Mouse (Mus musculus) left cerebral cortex, adult 9 months (tissue): Measurements from ENCODE around the gene Ramp2.

Experiments
- DNase-seq, 2 experiments: peaks; one replicate each; pipeline ENCODE4 v3.0.0; 2022; ENCODE audit warnings: low spot score in 2 of 2

Gene Ramp2

DNA sequence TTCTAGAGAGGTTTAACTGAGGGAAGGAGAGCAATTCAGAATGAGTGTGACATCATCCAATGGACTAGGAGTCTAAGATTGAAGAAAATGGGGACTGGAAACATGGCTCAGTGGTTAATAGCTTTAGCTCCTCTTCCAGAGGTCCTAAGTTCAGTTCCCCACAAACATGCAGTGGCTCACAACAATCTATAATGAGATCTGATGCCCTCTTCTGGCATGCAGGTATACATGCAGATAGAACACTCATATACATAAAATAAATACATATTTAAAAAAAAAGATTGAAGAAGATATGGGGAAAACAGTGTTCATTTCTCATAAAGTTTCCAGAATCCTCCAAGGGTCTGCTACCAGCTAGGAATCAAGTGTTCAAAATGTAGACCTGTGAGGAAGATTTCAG, 10.4 kb upstream of the Ramp2 start:
- no peak for DNase-seq

DNA sequence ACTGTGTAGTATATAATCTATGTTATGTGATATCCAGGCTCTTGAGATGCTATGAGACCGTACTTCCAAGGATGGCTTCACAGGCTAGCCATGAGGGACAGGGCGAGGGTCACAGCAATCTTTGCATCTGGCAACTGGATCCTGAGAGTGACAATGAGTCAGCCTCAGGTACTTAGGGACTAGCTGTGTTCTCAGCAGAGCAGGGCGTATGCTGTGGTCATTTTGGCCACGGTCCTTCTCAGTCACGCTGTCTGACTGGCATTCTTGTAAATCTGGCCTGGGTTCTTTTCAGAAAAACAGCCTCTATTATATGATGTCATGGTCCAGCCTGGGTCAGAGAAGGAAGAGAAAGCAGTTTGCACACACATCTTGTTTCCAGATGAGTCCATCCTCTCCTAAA, 9.0 kb upstream of the Ramp2 start:
- no peak for DNase-seq

DNA sequence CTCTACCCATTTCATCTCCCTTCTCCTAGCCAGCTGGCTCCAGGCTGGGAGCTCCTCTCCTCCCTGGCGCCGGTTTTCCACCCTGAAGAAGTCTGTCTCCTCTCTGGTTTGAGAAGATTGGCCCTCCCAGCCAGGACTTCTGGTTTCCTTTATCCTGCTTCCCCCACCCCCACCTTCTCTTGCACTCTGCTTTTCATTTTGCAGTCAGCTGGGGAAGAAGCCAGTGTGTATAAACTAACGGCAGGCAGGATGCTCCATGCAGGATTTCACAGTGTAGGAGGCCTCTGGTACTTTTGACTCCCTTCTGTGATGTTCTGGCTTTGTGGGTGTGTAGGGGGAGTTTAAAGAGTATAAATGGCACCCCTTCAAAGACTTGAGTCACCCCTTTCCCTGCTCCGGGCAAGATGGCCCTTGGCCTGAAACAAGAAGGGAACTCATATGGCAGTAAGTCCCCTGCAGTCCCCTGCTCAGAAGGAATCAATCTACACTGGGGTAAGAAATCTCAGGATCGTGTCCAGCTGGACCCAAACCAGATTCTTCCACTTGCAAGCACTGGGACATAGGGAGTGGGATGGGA, 7.7 kb upstream of the Ramp2 start:
- DNase-seq: peak in 1 of 2 experiments; percentile 32

DNA sequence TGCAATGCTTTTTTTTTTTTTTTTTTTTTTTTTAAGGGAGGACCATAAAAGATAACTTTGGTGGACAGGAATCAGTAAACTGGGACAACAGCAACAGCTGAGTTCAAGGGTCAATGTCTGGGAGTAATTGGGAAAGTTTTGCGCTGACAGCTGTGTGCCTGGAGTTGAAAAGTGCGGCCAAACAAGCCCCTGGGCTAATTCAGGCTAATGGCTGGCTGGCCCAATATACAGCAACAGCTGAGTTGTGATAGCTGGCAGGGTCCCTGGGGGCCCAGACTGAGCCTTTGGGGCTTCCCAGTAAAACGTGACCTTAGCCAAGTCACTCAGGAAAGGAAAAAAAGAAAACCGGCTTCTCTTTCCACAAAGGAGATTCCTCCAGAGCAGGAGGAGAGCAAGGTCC, 757 bp upstream of the Ramp2 start:
- DNase-seq: no peak

DNA sequence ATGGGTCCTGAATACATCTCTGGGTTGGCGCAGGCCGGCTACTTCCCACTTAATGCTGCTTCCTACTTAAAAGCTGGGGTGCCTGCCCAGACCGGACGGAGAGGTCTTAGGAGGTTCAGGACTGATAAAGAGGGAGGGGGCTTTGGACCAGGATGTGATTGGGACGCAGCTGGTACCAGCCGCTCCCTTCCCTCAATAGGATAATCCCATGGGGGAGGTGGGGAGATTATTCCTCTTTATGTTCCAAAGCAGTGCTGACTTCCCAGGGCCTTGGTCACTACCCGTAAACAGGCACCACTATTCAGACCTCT, 829 bp downstream of the Ramp2 start:
- DNase-seq: no peak

DNA sequence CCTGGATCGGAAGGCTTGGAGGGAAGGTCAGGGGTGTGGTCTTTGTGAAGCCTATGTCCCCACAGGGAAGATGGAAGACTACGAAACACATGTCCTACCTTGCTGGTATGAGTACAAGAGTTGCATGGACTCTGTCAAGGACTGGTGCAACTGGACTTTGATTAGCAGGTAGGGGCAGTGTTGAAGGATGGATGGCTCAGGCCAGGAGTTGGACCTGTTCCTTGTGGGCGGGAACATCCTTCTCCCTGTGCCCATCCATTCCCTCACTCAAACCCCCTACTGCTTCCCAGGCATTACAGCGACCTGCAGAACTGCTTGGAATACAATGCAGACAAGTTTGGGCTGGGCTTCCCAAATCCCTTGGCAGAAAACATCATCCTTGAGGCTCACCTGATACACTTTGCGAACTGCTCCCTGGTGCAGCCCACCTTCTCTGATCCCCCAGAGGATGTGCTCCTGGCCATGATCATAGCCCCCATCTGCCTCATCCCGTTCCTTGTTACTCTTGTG, 1.7 kb downstream of the Ramp2 start:
- DNase-seq: no peak

DNA sequence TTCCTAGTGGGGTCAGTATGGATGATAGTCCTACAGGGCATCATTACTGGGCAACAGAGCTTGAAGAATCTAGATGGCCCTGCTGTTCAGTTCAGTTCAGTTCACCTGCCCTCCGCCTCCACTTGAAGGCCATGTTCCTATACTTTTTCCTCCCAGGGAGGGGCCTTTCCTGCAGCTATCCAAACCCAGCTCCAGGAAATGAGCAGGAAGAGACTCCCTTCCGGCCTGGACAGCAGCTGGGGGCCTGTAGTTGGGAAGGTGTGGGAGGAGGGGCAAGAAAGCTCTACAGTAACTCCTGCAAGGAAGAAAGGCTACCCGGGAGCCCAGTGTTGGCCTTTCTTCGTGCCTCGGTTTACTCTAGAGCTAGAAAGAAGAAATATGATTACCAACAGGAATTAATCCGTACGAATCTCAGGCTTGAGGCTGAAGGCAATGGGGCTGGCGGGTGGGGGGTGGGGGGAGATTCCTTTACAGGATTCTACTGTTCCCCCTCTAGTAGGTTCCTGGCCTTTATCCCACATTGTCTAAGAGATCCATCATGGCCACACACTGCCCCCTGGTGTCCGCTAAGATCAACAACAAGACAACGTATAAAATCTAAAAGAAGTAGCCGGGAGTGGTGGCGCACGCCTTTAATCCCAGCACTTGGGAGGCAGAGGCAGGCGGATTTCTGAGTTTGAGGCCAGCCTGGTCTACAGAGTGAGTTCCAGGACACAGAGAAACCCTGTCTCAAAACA, 2.6 kb downstream of the Ramp2 start:
- peak in 1 of 2 experiments; percentile 58 for DNase-seq

DNA sequence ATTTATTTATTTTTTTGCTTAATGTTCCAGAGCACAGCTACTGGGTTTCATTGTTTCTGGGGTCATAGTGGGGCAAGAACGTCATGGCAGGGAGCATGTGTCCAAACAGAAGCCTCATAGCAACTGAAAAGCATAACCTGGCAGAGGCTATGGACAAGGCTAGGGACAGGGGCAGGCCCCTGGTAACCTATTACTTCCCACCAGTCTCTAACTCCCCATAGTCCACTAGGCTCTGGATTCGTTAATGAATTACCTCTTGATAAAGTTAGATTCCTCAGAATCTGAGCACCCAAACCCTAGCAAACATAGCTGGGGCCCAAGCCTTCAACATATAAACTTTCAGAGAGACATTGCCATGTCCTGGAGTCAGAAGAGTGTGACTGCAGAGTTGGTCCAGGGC, 5.2 kb downstream of the Ramp2 start:
- no peak for DNase-seq

DNA sequence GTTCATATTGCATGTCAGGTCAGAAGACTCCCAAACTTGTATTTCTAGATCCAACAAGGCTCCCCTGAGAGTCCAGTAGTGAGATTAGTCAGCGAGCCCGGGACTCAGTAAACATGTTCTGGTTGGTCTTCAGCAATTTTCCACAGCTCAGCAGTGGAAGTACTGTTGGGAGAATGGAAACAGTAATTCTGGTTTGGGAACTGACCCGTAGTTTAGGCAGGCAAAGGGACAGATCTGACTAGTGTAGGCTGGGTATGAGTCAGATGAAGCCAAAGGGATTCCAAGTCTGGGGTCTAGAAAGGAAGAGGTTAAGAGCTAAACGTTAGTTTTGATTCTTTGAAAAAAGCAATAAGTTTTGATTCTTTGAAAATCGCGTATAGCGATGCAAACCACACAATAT, 7.1 kb downstream of the Ramp2 start:
- no peak for DNase-seq

DNA sequence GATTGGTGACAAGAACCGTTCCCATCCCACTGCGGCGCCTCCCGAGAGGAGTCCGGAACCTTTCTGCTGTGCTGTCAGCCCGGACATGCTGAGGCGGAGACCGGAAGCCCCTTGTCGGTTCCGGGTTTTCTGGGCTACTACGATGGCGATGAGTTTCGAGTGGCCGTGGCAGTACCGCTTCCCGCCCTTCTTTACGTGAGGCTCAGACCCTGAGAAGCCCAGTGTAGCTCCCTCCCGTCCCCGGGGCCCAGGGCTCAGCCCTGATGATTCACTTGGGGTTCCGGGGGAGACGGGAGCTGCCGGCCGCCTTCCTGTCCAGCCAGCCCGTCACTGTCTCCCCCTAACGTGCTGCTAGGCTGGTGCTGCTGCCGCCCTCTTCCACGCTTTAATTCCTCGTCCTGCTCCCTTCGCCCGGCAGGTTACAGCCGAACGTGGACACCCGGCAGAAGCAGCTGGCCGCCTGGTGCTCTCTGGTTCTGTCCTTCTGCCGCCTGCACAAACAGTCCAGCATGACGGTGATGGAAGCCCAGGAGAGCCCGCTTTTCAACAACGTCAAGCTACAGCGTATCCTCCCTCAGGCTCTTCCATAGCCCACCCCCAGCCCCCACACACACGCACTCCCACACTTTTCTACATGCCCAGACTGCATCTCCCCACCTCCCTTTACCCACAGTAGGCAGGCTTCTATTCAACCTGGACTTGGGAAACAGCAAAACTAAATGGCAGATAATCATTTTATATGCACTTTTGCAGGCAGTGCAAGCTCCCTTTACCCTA, 8.0 kb downstream of the Ramp2 start, which contains the start of gene Vps25:
TSS of gene Vps25 (plus strand) at position 95 of the 777 bp plus-strand sequence.
- DNase-seq: peak in 1 of 2 experiments; percentile 84

DNA sequence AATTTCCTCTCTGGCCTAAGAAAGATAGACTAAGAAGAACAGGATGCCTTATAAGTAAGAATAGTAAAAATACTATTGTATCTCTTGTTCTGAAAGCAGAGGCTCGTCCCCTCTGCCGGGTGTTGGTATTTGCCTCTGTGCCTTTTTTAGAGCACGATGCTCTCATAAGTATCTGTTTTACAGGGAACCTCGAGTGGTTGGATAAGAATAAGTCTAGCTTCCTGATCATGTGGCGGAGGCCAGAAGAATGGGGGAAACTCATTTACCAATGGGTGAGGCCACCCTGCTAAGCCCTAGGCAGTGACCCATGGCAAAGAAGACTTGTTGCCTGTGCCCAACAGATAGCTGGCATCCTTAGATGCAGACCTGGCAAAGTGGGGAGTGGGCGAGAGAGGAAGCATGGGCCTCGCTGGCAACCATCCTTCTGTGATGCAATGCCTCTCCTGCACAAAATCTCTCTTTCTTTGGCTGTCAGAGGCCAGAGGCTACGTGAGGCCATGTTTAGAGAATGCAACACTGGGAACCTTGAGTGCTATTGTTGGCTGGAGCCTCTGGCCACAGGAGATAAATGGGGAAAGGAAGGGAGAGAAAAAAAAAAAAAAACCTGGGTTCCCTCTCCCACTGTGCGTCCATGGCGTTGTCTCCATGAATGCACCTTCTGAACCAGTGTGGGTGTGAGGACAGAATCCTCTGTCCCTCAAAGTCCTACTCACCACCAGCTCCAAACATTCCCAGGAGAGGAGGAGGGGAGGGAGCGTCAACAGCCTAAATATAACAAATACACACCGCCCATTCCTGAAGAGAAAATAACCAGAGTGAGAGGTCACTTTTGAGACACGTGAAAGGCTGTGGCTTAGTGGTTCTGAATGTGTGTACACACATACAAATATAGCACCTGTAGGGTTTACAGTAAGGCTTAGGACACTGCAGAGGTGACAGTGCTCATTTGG, 10.3 kb downstream of the Ramp2 start:
- no peak for DNase-seq

DNA sequence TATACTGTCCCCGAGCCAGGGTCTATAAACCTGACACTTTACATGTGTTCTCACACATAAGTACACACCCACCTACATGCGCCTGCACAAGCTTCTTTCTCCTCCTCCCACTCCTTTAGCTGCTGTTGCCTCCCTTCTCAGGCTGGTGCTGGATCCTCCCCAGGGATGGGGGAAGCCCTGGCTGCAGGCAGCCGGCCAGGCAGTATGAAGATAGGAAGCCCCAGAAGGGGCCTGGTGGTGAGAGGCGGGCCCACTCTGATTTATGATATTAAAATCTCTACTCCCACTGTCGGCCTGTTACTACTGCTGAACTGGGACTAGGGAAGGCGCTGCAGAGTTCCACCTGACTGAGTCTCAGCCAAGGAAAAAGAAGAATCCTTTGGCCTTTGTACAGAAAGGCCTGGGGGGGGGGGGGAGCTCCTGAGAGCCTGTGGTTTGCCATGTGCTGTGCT, 13.5 kb downstream of the Ramp2 start:
- DNase-seq: peak; percentile 55 to 79

DNA sequence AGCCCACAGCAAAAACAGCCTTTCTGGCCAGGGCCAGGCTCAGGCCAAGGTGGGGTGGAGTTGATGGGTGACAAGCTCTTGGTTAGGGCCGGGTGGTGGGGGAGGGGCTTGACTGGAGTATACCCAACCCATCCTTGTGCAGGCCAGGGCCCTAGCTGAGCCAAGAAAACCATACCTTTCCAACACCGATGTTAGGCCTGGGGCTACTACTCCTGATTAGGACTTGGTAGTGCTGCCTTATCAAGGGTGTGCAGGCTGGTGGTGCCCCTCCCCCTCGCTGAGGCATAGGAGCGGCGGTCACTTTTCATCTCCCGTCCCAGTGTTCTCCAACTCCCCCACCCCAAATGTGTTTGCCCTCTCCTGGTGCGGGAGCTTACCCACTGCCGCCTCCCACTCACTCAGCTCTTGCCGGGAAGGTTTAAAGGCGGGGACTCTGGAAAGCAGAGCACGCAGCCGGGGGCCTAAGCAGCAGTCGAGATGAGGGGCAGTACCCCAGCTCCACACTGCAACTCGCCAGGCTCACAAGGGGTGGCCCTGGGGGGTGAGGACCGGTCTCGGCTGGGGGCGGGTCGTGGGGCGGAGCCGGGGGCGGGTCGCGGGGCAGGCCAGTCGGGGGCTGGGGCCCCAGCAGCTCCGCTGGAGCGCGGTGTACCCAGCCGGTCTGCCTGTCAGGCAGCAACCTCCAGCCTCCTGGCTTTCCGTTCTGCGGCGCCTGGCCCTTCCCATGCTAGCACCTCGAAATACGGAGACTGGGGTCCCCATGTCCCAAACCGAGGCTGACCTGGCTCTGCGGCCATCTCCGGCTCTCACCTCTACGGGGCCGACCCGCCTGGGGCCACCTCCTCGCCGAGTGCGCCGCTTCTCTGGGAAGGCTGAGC, 14.4 kb downstream of the Ramp2 start, which contains the start of gene Wnk4:
TSS of gene Wnk4 (plus strand) at position 620 of the 878 bp plus-strand sequence.
- DNase-seq: no peak

DNA sequence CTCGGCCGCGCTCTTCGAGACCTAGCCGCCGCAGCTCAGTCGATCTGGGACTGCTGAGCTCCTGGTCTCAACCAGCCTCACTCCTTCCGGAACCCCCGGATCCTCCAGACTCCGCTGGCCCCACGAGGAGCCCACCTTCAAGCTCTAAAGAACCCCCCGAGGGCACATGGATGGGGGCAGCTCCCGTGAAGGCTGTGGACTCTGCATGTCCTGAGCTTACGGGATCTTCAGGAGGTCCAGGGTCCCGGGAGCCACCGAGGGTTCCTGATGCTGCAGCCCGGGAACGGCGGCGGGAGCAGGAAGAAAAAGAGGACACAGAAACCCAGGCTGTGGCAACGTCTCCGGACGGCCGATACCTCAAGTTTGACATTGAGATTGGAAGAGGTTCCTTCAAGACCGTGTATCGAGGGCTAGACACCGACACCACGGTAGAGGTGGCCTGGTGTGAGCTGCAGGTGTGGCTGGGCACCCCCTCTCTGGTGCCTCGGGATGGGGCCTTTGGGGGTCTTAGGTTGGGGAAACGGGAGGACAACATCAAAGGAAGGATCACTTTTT, 15.1 kb downstream of the Ramp2 start:
- DNase-seq: no peak

DNA sequence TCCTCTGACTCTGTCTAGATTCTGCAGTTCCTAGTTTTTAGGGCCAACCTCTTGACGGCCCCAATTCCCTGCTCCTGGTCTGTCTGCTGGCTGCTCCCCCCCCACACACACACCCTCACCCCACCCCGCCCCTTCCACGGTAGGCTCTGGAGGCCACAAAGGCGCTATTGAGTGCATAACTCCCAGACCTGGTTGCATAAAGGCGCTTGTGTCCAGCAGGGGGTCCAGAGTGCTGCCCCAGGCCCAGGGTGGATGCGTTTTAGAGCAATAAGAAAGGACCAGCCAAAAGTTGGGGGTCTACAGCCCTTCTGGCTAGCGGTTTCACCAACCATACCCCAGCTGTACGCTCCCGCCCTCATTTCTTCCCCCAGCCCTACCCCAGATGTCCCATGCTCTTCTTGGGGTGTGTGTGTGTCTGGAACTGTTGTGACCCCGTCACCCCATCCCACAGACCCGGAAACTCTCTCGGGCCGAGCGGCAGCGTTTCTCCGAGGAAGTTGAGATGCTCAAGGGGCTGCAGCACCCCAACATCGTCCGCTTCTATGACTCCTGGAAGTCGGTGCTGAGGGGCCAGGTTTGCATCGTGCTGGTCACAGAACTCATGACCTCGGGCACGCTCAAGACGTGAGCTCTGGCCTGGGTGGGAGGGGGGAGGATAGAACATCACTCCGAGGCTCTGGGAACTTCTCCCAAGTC, 16.6 kb downstream of the Ramp2 start:
- no peak for DNase-seq

DNA sequence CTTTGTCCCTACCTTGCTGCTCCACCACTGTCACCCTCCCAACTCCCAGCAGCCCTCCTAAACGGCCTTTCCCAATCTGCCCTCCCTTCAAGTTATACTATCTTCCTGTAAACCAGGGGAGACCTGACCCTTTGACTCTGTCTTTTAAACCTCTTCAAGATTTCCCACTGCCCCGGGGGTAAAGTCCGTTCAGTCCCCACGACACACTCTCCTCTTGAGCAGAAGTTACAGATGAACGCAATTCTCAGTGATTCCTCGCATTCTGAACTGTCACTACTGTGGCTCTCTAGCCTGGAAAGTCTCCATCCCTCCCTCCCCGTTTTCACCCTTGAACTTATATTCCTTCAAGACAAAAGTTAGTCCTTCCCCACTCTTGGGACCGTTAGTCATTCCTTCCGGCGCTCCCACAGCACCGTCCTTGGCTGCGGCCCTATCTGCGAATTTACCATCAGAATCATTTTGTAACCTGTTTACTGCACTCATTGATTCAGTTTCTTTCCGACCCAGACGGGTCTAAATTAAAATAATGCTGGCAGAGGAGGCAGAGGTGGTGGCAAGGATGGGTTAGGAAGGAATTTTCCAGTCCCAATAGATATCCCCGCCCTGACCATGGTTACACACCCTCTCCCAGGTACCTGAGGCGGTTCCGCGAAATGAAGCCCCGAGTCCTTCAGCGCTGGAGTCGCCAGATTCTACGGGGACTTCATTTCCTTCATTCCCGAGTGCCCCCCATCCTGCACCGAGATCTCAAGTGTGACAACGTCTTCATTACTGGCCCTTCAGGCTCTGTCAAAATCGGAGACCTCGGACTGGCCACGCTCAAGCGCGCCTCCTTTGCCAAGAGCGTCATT, 17.5 kb downstream of the Ramp2 start:
- DNase-seq: no peak

DNA sequence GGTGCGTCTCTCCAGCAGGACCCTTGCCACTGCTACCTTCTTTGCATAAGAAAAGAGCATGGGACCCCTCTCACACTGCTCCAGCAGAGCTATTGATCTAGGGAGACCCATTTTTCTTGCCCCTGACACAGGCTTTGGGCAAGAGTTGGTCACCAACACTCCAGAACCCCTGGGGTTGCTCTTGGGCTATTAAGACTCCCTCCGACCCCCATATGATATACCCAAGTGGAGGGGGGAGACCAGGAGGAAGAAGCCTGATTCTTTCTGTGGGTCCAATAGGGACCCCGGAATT, 18.1 kb downstream of the Ramp2 start:
- no peak for DNase-seq

DNA sequence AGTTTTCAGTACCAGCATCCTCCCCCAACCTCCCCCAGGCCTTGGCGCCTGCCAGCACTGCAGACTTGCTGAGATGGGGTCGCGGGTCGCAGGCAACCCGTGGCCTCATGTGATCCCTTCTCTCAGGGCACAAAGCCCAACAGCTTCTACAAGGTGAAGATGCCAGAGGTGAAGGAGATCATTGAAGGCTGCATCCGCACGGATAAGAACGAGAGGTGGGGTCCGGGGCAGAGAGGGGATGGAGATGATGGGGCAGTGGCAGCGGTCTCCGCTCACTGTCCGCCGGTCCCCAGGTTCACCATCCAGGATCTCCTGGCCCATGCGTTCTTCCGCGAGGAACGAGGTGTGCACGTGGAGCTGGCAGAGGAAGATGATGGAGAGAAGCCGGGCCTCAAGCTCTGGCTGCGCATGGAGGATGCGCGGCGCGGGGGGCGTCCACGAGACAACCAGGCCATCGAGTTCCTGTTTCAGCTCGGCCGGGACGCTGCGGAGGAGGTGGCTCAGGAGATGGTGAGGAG, 19.2 kb downstream of the Ramp2 start:
- DNase-seq: no peak

DNA sequence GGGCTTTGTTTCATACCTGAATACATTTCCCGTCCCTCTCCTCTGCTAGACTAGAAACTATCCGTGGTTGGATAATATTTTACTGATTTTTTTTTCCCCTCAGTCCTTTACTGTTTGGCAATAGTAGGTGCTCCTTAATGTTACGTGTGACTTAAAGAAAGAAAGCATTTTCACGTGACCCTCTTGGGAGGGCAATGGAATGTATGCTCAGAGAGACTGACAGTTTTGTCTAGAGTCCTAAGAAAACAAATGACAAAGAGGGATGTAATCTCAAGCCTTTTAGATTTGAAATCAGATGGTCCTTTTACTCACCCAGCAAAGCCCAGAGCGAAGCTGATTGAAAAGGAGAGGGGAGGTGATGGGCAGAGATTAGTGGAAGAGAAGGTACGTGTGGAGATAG, 20.1 kb downstream of the Ramp2 start:
- DNase-seq: no peak
